Mouse (Mus musculus): ENCODE data around the gene Ptprs. TPM values are rescaled to one million over a fixed set of nuclear protein-coding genes. Genes with fewer than 3 reads are reported as not detected.

The Ptprs gene
- polyA plus RNA-seq, 1 experiment from 2014 or later = 251 TPM

- Histone ChIP-seq H3K4me1 (replicated peaks) (peaks cover 33% of the 10 kb centered on the region), H3K27me3 (no peaks in the 10 kb centered on the region), H3K4me3 (no peak overlapping the region), H3K9ac (peak overlapping the region; percentile 31), H3K27ac (replicated peaks) (peak overlapping the region; percentile 80), H3K9me3 (peaks cover under 1% of the 10 kb centered on the region; the same call in 1 of the 2 replicates), H3K36me3 (no peaks in the 10 kb centered on the region), H3K4me2 (peak overlapping the region; percentile 24; the same call in 1 of the 2 replicates)
- peak; percentile 88 for ATAC-seq (ENCODE audit: low read depth)
- 3% methylated on average over 9 of the region's 16 CpGs for WGBS
Observed at GRCm38 (mm10) chr17:56487441-56487888, 11.2 kb upstream of the Ptprs start.

- ATAC-seq (ENCODE audit: low read depth) = no peak
- no peak overlapping the region for H3K9ac ChIP-seq
- no peaks in the 10 kb centered on the region for H3K9me3 ChIP-seq
- H3K27me3 ChIP-seq = no peaks in the 10 kb centered on the region
- H3K4me1 ChIP-seq (replicated peaks) = peaks cover 33% of the 10 kb centered on the region
- no peak overlapping the region for H3K4me2 ChIP-seq
- no peak overlapping the region for H3K4me3 ChIP-seq
- peak overlapping the region; percentile 18; the same call in 1 of the 2 replicates for H3K27ac ChIP-seq (replicated peaks)
- 85% methylated on average over 9 of the region's 9 CpGs for WGBS
- no peaks in the 10 kb centered on the region for H3K36me3 ChIP-seq
Observed at GRCm38 (mm10) chr17:56485926-56486325, 9.6 kb upstream of the Ptprs start.

GRCm38 (mm10) chr17:56485118-56485517 lies 8.8 kb upstream of the Ptprs start:
- H3K27ac ChIP-seq (replicated peaks) = 0 out of 2 replicates have a peak overlapping the region, but pooled peaks have one; percentile 18
- H3K9me3 ChIP-seq = no peaks in the 10 kb centered on the region
- ATAC-seq (ENCODE audit: low read depth) = no peak
- H3K27me3 ChIP-seq = no peaks in the 10 kb centered on the region
- no peaks in the 10 kb centered on the region for H3K36me3 ChIP-seq
- no peak overlapping the region for H3K4me2 ChIP-seq
- H3K4me3 ChIP-seq = no peak overlapping the region
- H3K4me1 ChIP-seq (replicated peaks) = peaks cover 33% of the 10 kb centered on the region
- WGBS = 58% methylated on average over 9 of the region's 9 CpGs
- H3K9ac ChIP-seq = no peak overlapping the region

- no peak for ATAC-seq (ENCODE audit: low read depth)
- 85% methylated on average over 1 of the region's 1 CpGs for WGBS
- no peak overlapping the region for H3K9ac ChIP-seq
Observed at GRCm38 (mm10) chr17:56482671-56483070, 6.4 kb upstream of the Ptprs start.

GRCm38 (mm10) chr17:56479358-56479757 lies 3.1 kb upstream of the Ptprs start:
- H3K9ac ChIP-seq = no peak overlapping the region
- H3K4me3 ChIP-seq = no peak overlapping the region
- H3K27me3 ChIP-seq = no peaks in the 10 kb centered on the region
- WGBS = 10% methylated on average over 6 of the region's 6 CpGs
- peaks cover 9% of the 10 kb centered on the region for H3K4me1 ChIP-seq (replicated peaks)
- no peaks in the 10 kb centered on the region for H3K9me3 ChIP-seq
- H3K36me3 ChIP-seq = no peaks in the 10 kb centered on the region
- no peak overlapping the region for H3K4me2 ChIP-seq
- ATAC-seq (ENCODE audit: low read depth) = no peak
- no peak overlapping the region for H3K27ac ChIP-seq (replicated peaks)

More at GRCm38 (mm10) chr17:56482671-56483070, 6.4 kb upstream of the Ptprs start:
- Histone ChIP-seq H3K27ac (replicated peaks) (no peak overlapping the region), H3K4me3 (no peak overlapping the region), H3K4me2 (no peak overlapping the region), H3K27me3 (no peaks in the 10 kb centered on the region), H3K9me3 (no peaks in the 10 kb centered on the region), H3K4me1 (replicated peaks) (peaks cover 22% of the 10 kb centered on the region), H3K36me3 (no peaks in the 10 kb centered on the region)

- WGBS = 67% methylated on average over 11 of the region's 11 CpGs
- Histone ChIP-seq H3K36me3 (no peaks in the 10 kb centered on the region), H3K4me2 (no peak overlapping the region), H3K9ac (no peak overlapping the region), H3K4me1 (replicated peaks) (peaks cover 21% of the 10 kb centered on the region), H3K27me3 (no peaks in the 10 kb centered on the region), H3K4me3 (no peak overlapping the region), H3K27ac (replicated peaks) (no peak overlapping the region), H3K9me3 (no peaks in the 10 kb centered on the region)
- ATAC-seq (ENCODE audit: low read depth) = no peak
Observed at GRCm38 (mm10) chr17:56478191-56478611, 1.9 kb upstream of the Ptprs start.

- Histone ChIP-seq H3K27me3 (no peaks in the 10 kb centered on the region), H3K27ac (replicated peaks) (no peak overlapping the region), H3K4me1 (replicated peaks) (peaks cover 30% of the 10 kb centered on the region), H3K36me3 (no peaks in the 10 kb centered on the region), H3K9ac (no peak overlapping the region), H3K9me3 (no peaks in the 10 kb centered on the region), H3K4me2 (no peak overlapping the region), H3K4me3 (no peak overlapping the region)
- 64% methylated on average over 19 of the region's 19 CpGs for WGBS
- no peak for ATAC-seq (ENCODE audit: low read depth)
Observed at GRCm38 (mm10) chr17:56477191-56477818, 1.0 kb upstream of the Ptprs start.

GRCm38 (mm10) chr17:56475584-56476401 lies 490 bp downstream of the Ptprs start:
- Histone ChIP-seq H3K36me3 (no peaks in the 10 kb centered on the region), H3K9ac (peak overlapping the region; percentile 100), H3K4me3 (peak overlapping the region; percentile 93), H3K4me2 (peak overlapping the region; percentile 97), H3K27ac (replicated peaks) (peak overlapping the region; percentile 98), H3K27me3 (no peaks in the 10 kb centered on the region), H3K9me3 (no peaks in the 10 kb centered on the region), H3K4me1 (replicated peaks) (peaks cover 45% of the 10 kb centered on the region)
- 1% methylated on average over 66 of the region's 66 CpGs for WGBS
- peak; percentile 63 for ATAC-seq (ENCODE audit: low read depth)

GRCm38 (mm10) chr17:56474831-56475581 lies 1.3 kb downstream of the Ptprs start:
- Histone ChIP-seq H3K27ac (replicated peaks) (peak overlapping the region; percentile 98), H3K4me3 (peak overlapping the region; percentile 93), H3K9me3 (no peaks in the 10 kb centered on the region), H3K9ac (peak overlapping the region; percentile 100), H3K36me3 (no peaks in the 10 kb centered on the region), H3K4me2 (peak overlapping the region; percentile 97), H3K27me3 (no peaks in the 10 kb centered on the region), H3K4me1 (replicated peaks) (peaks cover 53% of the 10 kb centered on the region)
- WGBS = 1% methylated on average over 24 of the region's 24 CpGs
- peak; percentile 17 for ATAC-seq (ENCODE audit: low read depth)

- 4% methylated on average over 32 of the region's 32 CpGs for WGBS
- peak overlapping the region; percentile 93 for H3K4me3 ChIP-seq
- peak overlapping the region; percentile 97 for H3K4me2 ChIP-seq
- H3K9ac ChIP-seq = peak overlapping the region; percentile 100
- no peaks in the 10 kb centered on the region for H3K27me3 ChIP-seq
- no peaks in the 10 kb centered on the region for H3K9me3 ChIP-seq
- H3K4me1 ChIP-seq (replicated peaks) = peaks cover 59% of the 10 kb centered on the region
- no peak for ATAC-seq (ENCODE audit: low read depth)
- H3K27ac ChIP-seq (replicated peaks) = peak overlapping the region; percentile 98
- no peaks in the 10 kb centered on the region for H3K36me3 ChIP-seq
Observed at GRCm38 (mm10) chr17:56474311-56474830, 1.9 kb downstream of the Ptprs start.

GRCm38 (mm10) chr17:56473611-56473905 lies 2.7 kb downstream of the Ptprs start:
- H3K36me3 ChIP-seq = 0 out of 2 replicates have a peak, but pooled peaks cover 4% of the 10 kb centered on the region
- 2% methylated on average over 11 of the region's 11 CpGs for WGBS

More at GRCm38 (mm10) chr17:56473611-56473905, 2.7 kb downstream of the Ptprs start:
- Histone ChIP-seq H3K4me1 (replicated peaks) (peaks cover 63% of the 10 kb centered on the region), H3K9me3 (no peaks in the 10 kb centered on the region), H3K27ac (replicated peaks) (peak overlapping the region; percentile 98), H3K9ac (peak overlapping the region; percentile 100), H3K4me3 (peak overlapping the region; percentile 93), H3K27me3 (no peaks in the 10 kb centered on the region), H3K4me2 (peak overlapping the region; percentile 97)
- ATAC-seq (ENCODE audit: low read depth) = no peak

Measured in neural tube, embryonic 13.5 days (tissue).